Mouse (Mus musculus) G1E (cell line): ENCODE data around the gene Exoc5.

ENCODE experiments used
- CTCF ChIP-seq: IDR thresholded peaks from 2 replicates; pipeline ENCODE4 v1.5.1; 2012; ENCODE audit warnings: low read depth, low read length, inconsistent platforms, mixed read lengths
- GATA1 ChIP-seq: IDR thresholded peaks from 2 replicates; pipeline ENCODE4 v1.6.1; 2012; ENCODE audit warnings: borderline replicate concordance, low read length, inconsistent platforms, mixed read lengths
- GATA2 ChIP-seq: IDR thresholded peaks from 2 replicates; pipeline ENCODE4 v1.6.1; 2012; ENCODE audit warnings: low read depth, low read length, inconsistent platforms, borderline replicate concordance
- POLR2AphosphoS5 ChIP-seq: IDR thresholded peaks from 2 replicates; pipeline ENCODE4 v1.6.1; 2012; ENCODE audit warnings: low read depth, low read length, inconsistent platforms; ENCODE audit not compliant: insufficient replicate concordance
- TAL1 ChIP-seq: conservative IDR thresholded peaks from 2 replicates; pipeline ENCODE4 v1.6.1; 2012; ENCODE audit warnings: low read depth, low read length, inconsistent platforms, mixed read lengths

- no peak for TF ChIP-seq CTCF
- TF ChIP-seq GATA2: no peak
- no peak for TF ChIP-seq GATA1
- no peak for TF ChIP-seq POLR2AphosphoS5
- TF ChIP-seq TAL1: no peak
These were observed 12.4 kb upstream of the Exoc5 start for GRCm38 (mm10) chr14:49078820-49079219.
